Mouse (Mus musculus): ENCODE measurements at regions not wholly inside any gene's neighbourhood (a gene's known extent, or its start where the extent isn't known, plus 50 kb on each side); places are given as distances from the start of the nearest gene placed in this dataset.
"Not testable (repeated sequence)": the region's sequence is repeated elsewhere in the genome, so short reads cannot be mapped to it uniquely, and the experiment has no call there.

DNA sequence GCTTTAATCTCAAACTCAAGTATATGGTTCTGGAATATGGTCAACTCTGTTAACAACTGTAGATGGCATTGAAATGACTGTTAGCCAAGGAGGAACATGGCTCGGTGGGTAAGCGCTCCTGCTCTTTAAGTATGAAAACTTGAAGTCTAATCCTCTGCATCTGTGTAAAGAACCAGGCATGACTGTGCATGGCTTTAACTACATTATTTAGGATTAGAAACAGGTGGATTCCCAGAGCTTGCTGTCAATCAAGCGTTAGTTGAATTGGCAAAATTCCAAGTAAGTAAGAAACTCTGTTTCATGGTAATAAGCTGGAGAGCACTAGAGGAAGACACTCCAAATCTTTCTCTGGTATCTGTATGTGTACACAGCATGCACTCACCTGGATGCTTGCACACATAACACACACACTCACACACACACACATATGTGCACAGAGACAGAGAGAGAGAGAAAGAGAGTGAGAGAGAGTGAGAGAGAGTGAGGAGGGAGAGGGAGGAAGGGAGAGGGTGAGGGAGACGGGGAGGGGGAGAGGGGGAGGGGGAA, 993.9 kb upstream of the Pom121l12 start:
- DNase-seq (ENCODE audit: low spot score) (peak; percentile 9), ATAC-seq (no peak)
- Histone ChIP-seq H3K27ac (no peak overlapping the region), H3K9me3 (ENCODE audit: low read length) (no peaks in the 10 kb centered on the region), H3K4me2 (ENCODE audit: low read depth, low read length) (no peak overlapping the region), H3K27me3 (ENCODE audit: insufficient read depth, low read length) (no peaks in the 10 kb centered on the region), H3K36me3 (ENCODE audit: insufficient read depth, low read length) (no peaks in the 10 kb centered on the region), H3K4me3 (ENCODE audit: low read length) (no peak overlapping the region), H3K9ac (replicated peaks; ENCODE audit: low read length) (no peak overlapping the region), H3K4me1 (ENCODE audit: insufficient read depth, low read length) (no peaks in the 10 kb centered on the region)
- 70% methylated on average over 3 of the region's 4 CpGs for whole genome bisulfite sequencing
- TF ChIP-seq CTCF (IDR thresholded peaks at IDR 0.05; ENCODE audit: low read depth) = no peak

DNA sequence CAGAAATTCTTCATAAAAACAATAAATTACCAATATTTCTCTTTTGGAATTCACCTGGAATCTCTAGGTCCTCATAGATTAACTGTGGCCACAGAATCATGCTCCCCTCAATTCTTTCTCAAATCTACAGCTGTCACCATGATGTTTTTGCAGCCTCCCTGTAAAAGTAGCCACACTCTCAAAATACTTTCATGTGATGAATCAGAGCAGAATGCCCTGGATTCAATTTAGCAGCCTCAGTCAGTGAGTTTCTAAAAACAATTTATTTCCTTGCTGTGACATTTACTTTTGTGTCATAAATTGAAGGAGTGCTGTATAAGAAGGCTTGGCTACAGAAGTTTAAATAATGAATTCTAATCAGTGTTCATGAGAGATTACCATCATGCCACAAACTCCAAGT, 1014.4 kb upstream of the Pom121l12 start:
- TF ChIP-seq CTCF (IDR thresholded peaks at IDR 0.05; ENCODE audit: low read depth) = no peak
- Histone ChIP-seq H3K9me3 (ENCODE audit: low read length) (no peaks in the 10 kb centered on the region), H3K9ac (replicated peaks; ENCODE audit: low read length) (no peak overlapping the region), H3K36me3 (ENCODE audit: insufficient read depth, low read length) (no peaks in the 10 kb centered on the region), H3K27me3 (ENCODE audit: insufficient read depth, low read length) (no peaks in the 10 kb centered on the region), H3K4me1 (ENCODE audit: insufficient read depth, low read length) (no peaks in the 10 kb centered on the region), H3K27ac (no peak overlapping the region), H3K4me3 (ENCODE audit: low read length) (no peak overlapping the region), H3K4me2 (ENCODE audit: low read depth, low read length) (no peak overlapping the region)
- DNase-seq (ENCODE audit: low spot score) (no peak), ATAC-seq (no peak)

DNA sequence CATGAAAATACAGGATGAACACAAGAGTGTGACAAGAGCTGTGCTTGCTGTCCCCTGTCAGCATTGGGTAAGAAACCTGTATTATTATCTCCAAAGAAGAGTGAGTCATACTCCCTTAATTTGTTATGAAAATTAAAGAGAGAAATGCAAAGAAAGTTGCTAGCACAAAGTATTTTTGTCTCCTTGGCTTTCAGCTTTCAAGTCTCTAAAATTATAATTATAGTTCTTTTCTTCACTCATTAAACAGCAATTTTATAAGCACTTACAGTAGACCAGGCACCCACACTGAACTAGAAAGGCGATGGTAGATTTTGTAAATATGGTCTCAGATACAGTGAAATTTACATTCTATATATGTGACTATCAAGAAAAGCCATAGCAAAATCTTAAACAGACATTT, 1043.8 kb upstream of the Pom121l12 start:
- Histone ChIP-seq H3K4me2 (ENCODE audit: low read depth, low read length) (no peak overlapping the region), H3K9me3 (ENCODE audit: low read length) (0 out of 2 replicates have a peak, but pooled peaks cover 3% of the 10 kb centered on the region), H3K36me3 (ENCODE audit: insufficient read depth, low read length) (no peaks in the 10 kb centered on the region), H3K27me3 (ENCODE audit: insufficient read depth, low read length) (no peaks in the 10 kb centered on the region), H3K4me3 (ENCODE audit: low read length) (no peak overlapping the region), H3K4me1 (ENCODE audit: insufficient read depth, low read length) (no peaks in the 10 kb centered on the region), H3K9ac (replicated peaks; ENCODE audit: low read length) (no peak overlapping the region), H3K27ac (no peak overlapping the region)
- no peak for TF ChIP-seq CTCF (IDR thresholded peaks at IDR 0.05; ENCODE audit: low read depth)
- WGBS = 82% methylated on average over 1 of the region's 1 CpGs
- no peak for ATAC-seq
- DNase-seq (ENCODE audit: low spot score) = no peak

DNA sequence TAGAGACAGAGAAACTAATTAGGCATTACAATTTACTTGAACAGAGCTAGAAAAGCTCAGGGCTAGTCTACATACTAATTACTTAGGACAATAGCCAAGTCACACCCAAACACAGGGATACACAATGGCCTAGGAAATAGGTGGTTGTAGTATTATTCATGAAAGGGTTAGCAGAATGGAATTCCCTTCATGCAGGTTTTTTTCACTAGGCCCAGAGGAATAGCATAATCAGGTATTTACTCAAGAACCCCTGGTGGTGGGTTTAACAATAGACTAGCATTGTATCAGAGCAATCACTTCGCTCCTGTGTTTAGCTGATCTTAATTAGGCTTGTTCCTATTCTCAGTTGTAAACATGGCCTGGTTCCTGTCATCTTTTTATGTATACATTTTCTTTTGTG, 1054.9 kb upstream of the Cobl start:
- H3K4me2 ChIP-seq (ENCODE audit: low read depth, low read length); ATAC-seq; H3K27ac ChIP-seq; DNase-seq (ENCODE audit: low spot score); H3K4me3 ChIP-seq (ENCODE audit: low read length); H3K27me3 ChIP-seq (ENCODE audit: insufficient read depth, low read length); H3K36me3 ChIP-seq (ENCODE audit: insufficient read depth, low read length); H3K4me1 ChIP-seq (ENCODE audit: insufficient read depth, low read length); H3K9ac ChIP-seq (replicated peaks; ENCODE audit: low read length); H3K9me3 ChIP-seq (ENCODE audit: low read length): not testable (repeated sequence)
- 54% methylated on average over 1 of the region's 1 CpGs for WGBS

DNA sequence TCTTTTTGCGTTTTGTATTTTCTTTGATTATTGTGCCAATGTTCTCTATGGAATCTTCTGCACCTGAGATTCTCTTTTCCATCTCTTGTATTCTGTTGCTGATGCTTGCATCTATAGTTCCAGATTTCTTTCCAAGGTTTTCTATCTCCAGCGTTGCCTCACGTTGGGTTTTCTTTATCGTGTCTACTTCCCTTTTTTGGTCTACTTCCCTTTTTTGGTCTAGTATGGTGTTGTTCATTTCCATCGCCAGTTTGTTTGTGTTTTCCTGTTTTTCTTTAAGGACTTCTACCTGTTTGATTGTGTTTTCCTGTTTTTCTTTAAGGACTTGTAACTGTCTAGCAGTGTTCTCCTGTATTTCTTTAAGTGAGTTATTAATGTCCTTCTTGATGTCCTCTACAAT, 1046.2 kb upstream of the Cobl start:
- H3K36me3 ChIP-seq (ENCODE audit: insufficient read depth, low read length); H3K27me3 ChIP-seq (ENCODE audit: insufficient read depth, low read length); H3K27ac ChIP-seq; H3K4me2 ChIP-seq (ENCODE audit: low read depth, low read length); H3K4me3 ChIP-seq (ENCODE audit: low read length); ATAC-seq; DNase-seq (ENCODE audit: low spot score); H3K9ac ChIP-seq (replicated peaks; ENCODE audit: low read length); H3K9me3 ChIP-seq (ENCODE audit: low read length); H3K4me1 ChIP-seq (ENCODE audit: insufficient read depth, low read length): not testable (repeated sequence)
- WGBS = 91% methylated on average over 4 of the region's 5 CpGs

DNA sequence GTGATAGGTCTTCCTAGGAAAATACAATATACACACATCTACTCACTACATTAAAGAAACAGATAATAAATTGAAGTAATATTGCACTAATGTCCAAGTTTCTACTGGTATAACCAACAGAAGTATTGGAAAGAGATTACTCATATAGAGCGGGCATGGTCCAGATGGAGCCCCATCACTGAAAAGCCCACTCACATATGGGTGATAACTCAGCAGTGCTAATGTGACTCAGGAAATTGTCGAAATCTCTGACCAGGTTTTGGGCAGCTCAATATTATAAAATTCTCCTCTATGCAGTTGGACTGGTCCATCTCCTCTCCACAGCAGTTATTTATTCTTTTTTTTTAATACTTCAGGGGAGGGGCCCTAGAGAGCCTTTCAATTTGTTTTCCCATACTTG, 1021.2 kb upstream of the Cobl start:
- 85% methylated on average over 2 of the region's 2 CpGs for WGBS
- H3K36me3 ChIP-seq (ENCODE audit: insufficient read depth, low read length) = no peaks in the 10 kb centered on the region
- no peak overlapping the region for H3K27ac ChIP-seq
- ATAC-seq (no peak), DNase-seq (ENCODE audit: low spot score) (no peak)
- H3K4me1 ChIP-seq (ENCODE audit: insufficient read depth, low read length) = no peaks in the 10 kb centered on the region
- H3K9me3 ChIP-seq (ENCODE audit: low read length) = no peaks in the 10 kb centered on the region
- no peak overlapping the region for H3K9ac ChIP-seq (replicated peaks; ENCODE audit: low read length)
- TF ChIP-seq CTCF (IDR thresholded peaks at IDR 0.05; ENCODE audit: low read depth) = no peak
- H3K4me2 ChIP-seq (ENCODE audit: low read depth, low read length) = no peak overlapping the region
- no peak overlapping the region for H3K4me3 ChIP-seq (ENCODE audit: low read length)
- H3K27me3 ChIP-seq (ENCODE audit: insufficient read depth, low read length) = no peaks in the 10 kb centered on the region

DNA sequence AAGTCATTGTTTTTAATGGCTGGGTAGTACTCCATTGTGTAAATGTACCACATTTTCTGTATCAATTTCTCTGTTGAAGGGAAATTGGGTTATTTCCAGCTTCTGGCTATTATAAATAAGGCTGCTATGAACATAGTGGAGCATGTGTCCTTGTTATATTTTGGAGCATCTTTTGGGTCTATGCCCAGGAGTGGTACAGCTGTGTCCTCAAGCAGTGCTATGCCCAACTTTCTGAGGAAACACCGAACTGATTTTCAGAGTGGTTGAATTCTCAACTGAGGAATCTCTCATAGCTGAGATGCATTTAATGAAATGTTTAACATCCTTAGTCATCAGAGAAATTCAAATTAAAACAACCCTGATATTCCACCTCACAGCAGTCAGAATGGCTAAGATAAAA, 986.8 kb upstream of the Cobl start:
- DNase-seq (ENCODE audit: low spot score); H3K9me3 ChIP-seq (ENCODE audit: low read length); ATAC-seq; H3K4me1 ChIP-seq (ENCODE audit: insufficient read depth, low read length); H3K9ac ChIP-seq (replicated peaks; ENCODE audit: low read length); H3K36me3 ChIP-seq (ENCODE audit: insufficient read depth, low read length); H3K4me2 ChIP-seq (ENCODE audit: low read depth, low read length); H3K4me3 ChIP-seq (ENCODE audit: low read length); H3K27ac ChIP-seq; H3K27me3 ChIP-seq (ENCODE audit: insufficient read depth, low read length): not testable (repeated sequence)
- 81% methylated on average over 1 of the region's 1 CpGs for WGBS
